Mouse (Mus musculus): ENCODE measurements around the gene Ccdc155. TPM values are rescaled to one million over a fixed set of nuclear protein-coding genes. Genes with fewer than 3 reads are reported as not detected.
A peak's percentile ranks its signal among the peaks of the same experiment; 100 is the strongest.

Ccdc155 gene
- polyA plus RNA-seq, 1 experiment from 2014 or later: 0.50 TPM

DNA sequence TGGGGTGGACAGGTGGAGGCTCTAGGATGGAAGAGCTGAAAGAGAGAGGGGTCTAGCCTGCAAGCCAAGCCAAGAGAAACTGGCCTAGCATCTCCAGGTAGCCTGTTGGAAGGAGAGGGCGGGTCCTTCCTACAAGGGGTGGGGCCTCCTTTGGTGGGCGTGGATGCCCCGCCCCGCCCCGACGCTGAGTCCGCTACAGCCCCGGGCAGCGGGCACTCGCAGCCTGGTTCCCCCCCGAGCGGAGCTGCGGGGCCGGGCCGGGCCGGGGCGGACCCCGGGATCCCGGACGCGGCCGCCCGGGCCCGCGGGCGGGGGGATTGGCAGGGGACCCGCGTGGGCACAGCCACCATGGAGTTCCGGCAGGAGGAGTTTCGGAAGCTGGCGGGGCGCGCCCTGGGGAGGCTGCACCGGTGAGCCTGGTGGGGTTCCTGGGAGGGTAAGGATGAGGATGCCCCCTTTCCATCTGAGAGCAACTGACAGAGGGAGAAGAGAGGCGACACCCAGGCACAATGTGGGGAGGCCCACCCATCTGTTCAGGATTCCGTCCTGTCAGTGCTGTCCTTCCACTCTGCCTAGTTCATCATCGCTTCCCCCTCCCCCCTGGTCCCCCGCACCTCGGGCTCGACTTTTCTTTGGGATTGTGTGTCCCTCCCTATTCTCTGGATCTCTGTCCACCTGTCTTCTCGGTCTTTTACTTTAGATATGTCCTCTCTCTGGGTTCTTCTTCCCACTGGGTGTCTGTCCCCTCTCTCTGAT is 40.8 kb downstream of the Ccdc155 start, which contains the start of gene Slc17a7:
Gene Slc17a7 (plus strand): TSS at position 215 of the 756 bp plus-strand sequence.
- Histone ChIP-seq H3K4me2 (replicated peaks) (peak within 1 kb of the TSS; percentile 54), H3K9me3 (ENCODE audit: control insufficient read depth, low read length) (no peaks in the 10 kb centered on the region), H3K27ac (no peak within 1 kb of the TSS), H3K36me3 (replicated peaks; ENCODE audit: control insufficient read depth, insufficient read depth) (peaks cover 17% of the 10 kb centered on the region; the same call in 1 of the 2 replicates), H3K9ac (peak within 1 kb of the TSS; percentile 42), H3K4me3 (replicated peaks; ENCODE audit: low read length) (peak within 1 kb of the TSS; percentile 25), H3K4me1 (replicated peaks; ENCODE audit: control insufficient read depth, insufficient read depth, low read length) (peaks cover 28% of the 10 kb centered on the region), H3K27me3 (ENCODE audit: control insufficient read depth, insufficient read depth, low read length) (peaks cover 65% of the 10 kb centered on the region)
- 3% methylated on average over 36 of the region's 41 CpGs for WGBS
- no peak for DNase-seq (ENCODE audit: low spot score)
- ATAC-seq (ENCODE audit: low FRiP score): no peak

DNA sequence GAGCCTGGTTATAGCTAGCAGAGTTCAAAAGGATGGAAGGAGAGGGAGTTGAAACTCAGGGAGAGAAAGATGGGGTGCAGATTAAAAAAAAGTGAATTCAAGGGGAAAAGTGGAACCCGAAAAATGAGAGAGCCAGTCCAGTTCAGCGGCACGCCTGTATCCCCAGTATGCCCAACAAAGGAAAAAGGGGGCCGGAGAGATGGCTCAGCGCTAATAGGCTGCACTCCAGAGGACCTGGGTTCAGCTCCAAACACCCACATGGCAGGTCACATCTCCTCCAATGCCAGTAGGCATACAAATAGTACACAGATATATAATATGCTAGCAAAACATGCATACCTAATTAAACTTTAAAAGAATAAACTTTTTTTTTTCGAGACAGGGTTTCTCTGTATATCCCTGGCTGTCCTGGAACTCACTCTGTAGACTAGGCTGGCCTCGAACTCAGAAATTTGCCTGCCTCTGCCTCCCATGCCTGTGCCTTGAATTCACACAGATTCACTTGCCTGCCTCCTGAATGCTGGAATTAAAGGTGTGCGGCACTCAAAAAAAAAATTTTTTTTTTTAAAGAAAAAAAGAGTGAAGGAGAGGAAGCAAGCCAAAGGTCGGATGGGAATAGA is 41.6 kb downstream of the Ccdc155 start:
- no peak overlapping the region for H3K4me2 ChIP-seq (replicated peaks)
- peaks cover 57% of the 10 kb centered on the region for H3K27me3 ChIP-seq (ENCODE audit: control insufficient read depth, insufficient read depth, low read length)

DNA sequence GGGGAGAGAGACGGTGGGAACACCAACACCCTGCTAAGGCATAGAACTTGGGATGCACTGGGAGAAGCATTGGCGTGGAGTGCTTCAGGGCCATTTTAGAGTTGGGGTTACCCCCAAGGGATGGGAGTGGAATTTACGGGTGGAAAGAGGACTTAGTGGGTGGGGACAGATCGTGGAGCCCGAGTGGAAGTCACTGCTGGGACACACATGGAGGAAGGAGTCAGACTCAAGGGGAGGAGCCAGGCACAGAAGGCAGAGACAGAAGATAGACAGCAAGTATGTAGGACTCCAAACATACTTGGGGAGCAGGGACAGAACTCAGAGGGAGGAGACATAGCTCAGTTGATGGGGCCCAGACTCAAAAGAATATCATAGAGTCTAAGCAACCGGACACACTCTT is 42.1 kb downstream of the Ccdc155 start:
- Histone ChIP-seq H3K9me3 (ENCODE audit: control insufficient read depth, low read length) (no peaks in the 10 kb centered on the region), H3K36me3 (replicated peaks; ENCODE audit: control insufficient read depth, insufficient read depth) (peaks cover 22% of the 10 kb centered on the region), H3K27ac (no peak overlapping the region), H3K9ac (0 out of 2 replicates have a peak overlapping the region, but pooled peaks have one; percentile 26), H3K27me3 (ENCODE audit: control insufficient read depth, insufficient read depth, low read length) (peaks cover 52% of the 10 kb centered on the region), H3K4me3 (replicated peaks; ENCODE audit: low read length) (peak overlapping the region; percentile 34), H3K4me2 (replicated peaks) (peak overlapping the region; percentile 70), H3K4me1 (replicated peaks; ENCODE audit: control insufficient read depth, insufficient read depth, low read length) (peaks cover 18% of the 10 kb centered on the region)
- DNase-seq (ENCODE audit: low spot score) (no peak), ATAC-seq (ENCODE audit: low FRiP score) (no peak)
- WGBS: 28% methylated on average over 6 of the region's 6 CpGs

More for the DNA sequence above, 41.6 kb downstream of the Ccdc155 start:
- Histone ChIP-seq H3K9ac (no peak overlapping the region), H3K9me3 (ENCODE audit: control insufficient read depth, low read length) (no peaks in the 10 kb centered on the region), H3K4me3 (replicated peaks; ENCODE audit: low read length) (no peak overlapping the region), H3K36me3 (replicated peaks; ENCODE audit: control insufficient read depth, insufficient read depth) (peaks cover 22% of the 10 kb centered on the region; the same call in 1 of the 2 replicates), H3K27ac (no peak overlapping the region), H3K4me1 (replicated peaks; ENCODE audit: control insufficient read depth, insufficient read depth, low read length) (peaks cover 23% of the 10 kb centered on the region)
- ATAC-seq (ENCODE audit: low FRiP score): no peak
- 79% methylated on average over 9 of the region's 9 CpGs for WGBS
- no peak for DNase-seq (ENCODE audit: low spot score)

DNA sequence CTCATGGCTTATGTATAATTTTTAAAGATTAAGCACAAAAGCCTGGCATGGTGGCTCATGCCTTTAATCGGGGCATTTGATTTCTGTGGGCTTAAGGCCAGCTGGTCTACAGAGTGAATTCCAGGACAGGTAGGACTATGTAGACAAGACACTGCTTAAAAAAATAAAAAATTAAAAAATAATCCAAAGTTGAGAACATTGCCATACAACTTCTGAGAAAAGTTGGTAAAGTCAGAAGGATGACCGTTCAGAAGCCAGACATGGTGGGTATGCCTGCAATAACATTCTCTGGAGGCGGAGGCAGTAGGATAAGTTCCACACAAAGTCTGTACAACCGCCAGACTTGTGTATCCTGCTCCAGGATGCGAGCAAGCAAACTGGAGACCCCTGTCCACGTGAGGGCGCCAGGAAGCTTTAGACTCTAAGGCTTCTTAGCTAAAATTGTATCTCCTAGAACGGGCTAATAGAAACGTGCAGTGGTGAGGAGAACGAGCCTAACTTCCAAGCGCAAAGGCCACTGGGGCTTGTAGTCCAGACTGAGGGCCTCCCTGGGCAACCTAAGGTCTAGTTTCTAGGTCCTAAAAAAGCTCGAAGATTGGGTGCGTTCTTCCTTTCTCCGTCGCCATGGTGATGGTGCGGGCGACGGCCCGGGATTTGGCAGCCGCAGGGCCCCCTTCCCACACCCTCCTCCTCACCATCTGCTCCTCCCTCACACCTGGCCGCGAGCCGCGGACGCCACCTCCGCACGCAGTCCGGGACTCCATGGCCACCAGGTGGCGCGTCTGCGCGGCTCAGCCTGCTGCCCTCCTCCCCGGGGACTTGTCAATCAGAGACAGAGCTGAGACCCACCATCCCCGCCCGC is 42.8 kb downstream of the Ccdc155 start:
- peak; percentile 92 for ATAC-seq (ENCODE audit: low FRiP score)
- Histone ChIP-seq H3K27ac (0 out of 2 replicates have a peak overlapping the region, but pooled peaks have one; percentile 20), H3K27me3 (ENCODE audit: control insufficient read depth, insufficient read depth, low read length) (peaks cover 44% of the 10 kb centered on the region), H3K4me2 (replicated peaks) (peak overlapping the region; percentile 70), H3K36me3 (replicated peaks; ENCODE audit: control insufficient read depth, insufficient read depth) (peaks cover 22% of the 10 kb centered on the region), H3K4me3 (replicated peaks; ENCODE audit: low read length) (peak overlapping the region; percentile 34), H3K4me1 (replicated peaks; ENCODE audit: control insufficient read depth, insufficient read depth, low read length) (peaks cover 18% of the 10 kb centered on the region), H3K9ac (0 out of 2 replicates have a peak overlapping the region, but pooled peaks have one; percentile 26), H3K9me3 (ENCODE audit: control insufficient read depth, low read length) (no peaks in the 10 kb centered on the region)
- DNase-seq (ENCODE audit: low spot score): peak; percentile 90
- WGBS: 5% methylated on average over 35 of the region's 35 CpGs

DNA sequence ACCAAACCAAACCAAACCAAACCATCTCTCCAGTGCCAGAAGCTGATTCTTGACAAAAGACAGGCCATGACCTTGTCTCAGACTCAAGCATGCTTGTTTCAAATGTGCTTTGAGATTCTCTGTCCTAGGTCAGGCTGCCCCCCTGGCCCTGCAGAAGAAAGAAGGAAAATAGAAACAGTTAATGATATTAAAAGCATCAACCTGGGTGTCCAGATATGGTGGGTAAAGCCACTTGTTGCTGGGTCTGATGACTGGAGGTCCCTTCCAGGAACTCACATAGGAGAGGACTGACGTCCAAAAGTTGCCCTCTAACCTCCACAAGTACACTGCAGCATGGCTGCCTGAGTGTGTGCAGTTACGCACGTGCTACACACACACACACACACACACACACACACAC is 43.8 kb downstream of the Ccdc155 start:
- 91% methylated on average over 3 of the region's 3 CpGs for WGBS
- H3K4me2 ChIP-seq (replicated peaks): no peak overlapping the region
- no peak for DNase-seq (ENCODE audit: low spot score)
- H3K4me1 ChIP-seq (replicated peaks; ENCODE audit: control insufficient read depth, insufficient read depth, low read length): peaks cover 18% of the 10 kb centered on the region
- H3K9me3 ChIP-seq (ENCODE audit: control insufficient read depth, low read length): no peaks in the 10 kb centered on the region
- H3K36me3 ChIP-seq (replicated peaks; ENCODE audit: control insufficient read depth, insufficient read depth): peaks cover 25% of the 10 kb centered on the region
- no peak overlapping the region for H3K27ac ChIP-seq
- ATAC-seq (ENCODE audit: low FRiP score): no peak
- H3K9ac ChIP-seq: no peak overlapping the region
- peaks cover 35% of the 10 kb centered on the region for H3K27me3 ChIP-seq (ENCODE audit: control insufficient read depth, insufficient read depth, low read length)
- H3K4me3 ChIP-seq (replicated peaks; ENCODE audit: low read length): no peak overlapping the region

DNA sequence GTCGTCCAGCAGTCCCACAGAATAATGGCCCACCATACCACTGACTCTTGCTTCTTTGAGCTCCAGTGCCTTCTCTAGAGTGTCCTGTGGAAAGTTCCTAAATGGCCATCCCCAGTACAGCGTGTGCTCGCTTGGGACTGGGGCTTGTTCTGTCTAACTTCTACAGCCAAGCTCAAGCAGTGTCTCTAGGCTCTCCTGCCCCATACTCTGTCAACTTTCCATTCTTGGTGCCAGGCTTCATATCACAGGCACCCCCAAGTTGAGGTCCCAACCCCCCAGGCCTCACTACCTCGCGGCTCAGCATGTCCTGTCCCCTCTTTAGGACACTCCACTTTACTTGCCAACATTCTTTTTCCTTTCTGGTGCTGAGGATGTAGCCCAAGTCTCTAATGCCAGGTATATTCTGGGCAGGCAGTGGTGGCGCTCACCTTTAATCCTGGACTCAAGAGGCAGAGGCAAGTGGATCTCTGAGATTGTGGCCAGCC is 44.3 kb downstream of the Ccdc155 start:
- H3K27ac ChIP-seq: no peak overlapping the region
- 94% methylated on average over 6 of the region's 6 CpGs for WGBS
- DNase-seq (ENCODE audit: low spot score): no peak
- H3K36me3 ChIP-seq (replicated peaks; ENCODE audit: control insufficient read depth, insufficient read depth): peaks cover 25% of the 10 kb centered on the region
- H3K4me1 ChIP-seq (replicated peaks; ENCODE audit: control insufficient read depth, insufficient read depth, low read length): peaks cover 18% of the 10 kb centered on the region
- peaks cover 30% of the 10 kb centered on the region for H3K27me3 ChIP-seq (ENCODE audit: control insufficient read depth, insufficient read depth, low read length)
- no peak overlapping the region for H3K9ac ChIP-seq
- no peak overlapping the region for H3K4me2 ChIP-seq (replicated peaks)
- no peak overlapping the region for H3K4me3 ChIP-seq (replicated peaks; ENCODE audit: low read length)
- ATAC-seq (ENCODE audit: low FRiP score): no peak
- no peaks in the 10 kb centered on the region for H3K9me3 ChIP-seq (ENCODE audit: control insufficient read depth, low read length)

DNA sequence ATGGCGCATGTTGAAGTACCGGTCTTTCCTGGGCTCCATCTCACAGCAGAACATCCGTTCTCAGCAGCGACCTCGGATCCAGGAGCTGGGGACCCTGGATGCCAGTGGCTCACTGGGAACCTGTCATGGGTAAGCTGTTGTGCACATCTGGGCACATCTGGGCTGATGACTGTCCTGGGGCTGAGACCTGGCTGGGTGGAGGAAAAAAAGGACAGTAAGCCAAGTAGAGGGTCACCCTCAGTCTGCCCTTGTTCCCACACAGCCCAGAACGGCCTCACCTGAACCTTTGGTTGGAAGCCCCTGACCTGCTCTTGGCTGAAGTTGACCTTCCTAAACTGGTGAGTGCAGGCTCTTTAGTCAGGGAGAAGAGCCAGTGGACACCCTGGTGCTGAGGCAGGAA is 45.7 kb downstream of the Ccdc155 start:
- Histone ChIP-seq H3K27me3 (ENCODE audit: control insufficient read depth, insufficient read depth, low read length) (peaks cover 16% of the 10 kb centered on the region), H3K27ac (no peak overlapping the region), H3K36me3 (replicated peaks; ENCODE audit: control insufficient read depth, insufficient read depth) (peaks cover 25% of the 10 kb centered on the region), H3K4me3 (replicated peaks; ENCODE audit: low read length) (no peak overlapping the region), H3K9me3 (ENCODE audit: control insufficient read depth, low read length) (no peaks in the 10 kb centered on the region), H3K9ac (no peak overlapping the region), H3K4me1 (replicated peaks; ENCODE audit: control insufficient read depth, insufficient read depth, low read length) (peaks cover 22% of the 10 kb centered on the region), H3K4me2 (replicated peaks) (no peak overlapping the region)
- WGBS: 98% methylated on average over 6 of the region's 6 CpGs
- DNase-seq (ENCODE audit: low spot score) (no peak), ATAC-seq (ENCODE audit: low FRiP score) (no peak)

DNA sequence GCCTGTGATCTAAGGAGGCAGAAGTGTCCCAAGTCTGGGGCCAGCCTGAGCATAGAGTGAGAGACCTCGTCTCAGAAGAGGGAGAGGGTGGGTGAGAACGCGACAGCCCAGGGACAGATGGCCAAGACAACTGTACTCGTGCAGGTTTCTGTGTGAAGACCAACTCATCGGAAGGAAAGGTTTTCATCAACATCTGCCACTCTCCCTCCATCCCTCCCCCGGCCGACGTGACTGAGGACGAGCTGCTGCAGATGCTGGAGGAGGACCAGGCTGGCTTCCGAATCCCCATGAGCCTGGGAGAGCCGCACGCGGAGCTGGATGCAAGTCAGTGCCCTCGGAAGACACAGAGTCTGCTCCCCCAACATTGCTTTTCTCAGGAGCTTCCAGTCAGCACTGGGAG is 47.2 kb downstream of the Ccdc155 start:
- H3K4me2 ChIP-seq (replicated peaks): no peak overlapping the region
- H3K9ac ChIP-seq: no peak overlapping the region
- no peaks in the 10 kb centered on the region for H3K9me3 ChIP-seq (ENCODE audit: control insufficient read depth, low read length)
- H3K36me3 ChIP-seq (replicated peaks; ENCODE audit: control insufficient read depth, insufficient read depth): peaks cover 25% of the 10 kb centered on the region
- 86% methylated on average over 14 of the region's 14 CpGs for whole genome bisulfite sequencing
- H3K4me1 ChIP-seq (replicated peaks; ENCODE audit: control insufficient read depth, insufficient read depth, low read length): peaks cover 18% of the 10 kb centered on the region
- no peak for ATAC-seq (ENCODE audit: low FRiP score)
- peaks cover under 1% of the 10 kb centered on the region; the same call in 1 of the 2 replicates for H3K27me3 ChIP-seq (ENCODE audit: control insufficient read depth, insufficient read depth, low read length)
- DNase-seq (ENCODE audit: low spot score): no peak
- H3K4me3 ChIP-seq (replicated peaks; ENCODE audit: low read length): no peak overlapping the region
- no peak overlapping the region for H3K27ac ChIP-seq

All from hindbrain, embryonic 14.5 days (tissue).